Mouse (Mus musculus) ES-E14 (cell line): ENCODE measurements around the gene Ccdc36. TPM values are rescaled to one million over a fixed set of nuclear protein-coding genes. Genes with fewer than 3 reads are reported as not detected.
A peak's percentile ranks its signal among the peaks of the same experiment; 100 is the strongest.

ENCODE experiments used
- DNase-seq: peaks from one replicate; pipeline ENCODE4 v3.0.0-alpha.2; 2013; ENCODE audit warnings: low read depth, low spot score
- H3K27ac ChIP-seq: 2 replicates; pipeline ENCODE4 v1.5.1; 2012; ENCODE audit warnings: low read depth, mild to moderate bottlenecking, low read length, moderate library complexity, mixed read lengths; ENCODE audit not compliant: poor library complexity, insufficient read depth, severe bottlenecking
- H3K36me3 ChIP-seq: 2 replicates; pipeline ENCODE4 v1.6.1; 2012; ENCODE audit warnings: mild to moderate bottlenecking, low read length, moderate library complexity, mixed read lengths; ENCODE audit not compliant: control insufficient read depth, poor library complexity, insufficient read depth, severe bottlenecking
- H3K4me1 ChIP-seq, 2 experiments: fragments of 150-350 bp in 1 of 2; sonication (generic) in 1 of 2; 2 replicates each; pipeline ENCODE4 v1.6.1; 2012; ENCODE audit warnings: low read length in 2 of 2, mild to moderate bottlenecking in 1 of 2, mixed read lengths in 1 of 2; ENCODE audit not compliant: control insufficient read depth in 2 of 2, insufficient read depth in 2 of 2, poor library complexity in 1 of 2
- H3K4me3 ChIP-seq, 2 experiments: fragments of 150-350 bp in 1 of 2; sonication (generic) in 1 of 2; 2 replicates each; pipeline ENCODE4 v1.5.1; 2012; ENCODE audit warnings: low read length in 2 of 2, low read depth in 1 of 2, mild to moderate bottlenecking in 1 of 2, mixed read lengths in 1 of 2; ENCODE audit not compliant: insufficient read depth in 1 of 2, poor library complexity in 1 of 2, severe bottlenecking in 1 of 2
- H3K9ac ChIP-seq: 2 replicates; pipeline ENCODE4 v1.6.1; 2012; ENCODE audit warnings: low read depth, mild to moderate bottlenecking, low read length, mixed read lengths; ENCODE audit not compliant: poor library complexity, insufficient read depth, severe bottlenecking
- H3K9me3 ChIP-seq: fragments of 150-350 bp; sonication (generic); 2 replicates; pipeline ENCODE4 v1.6.1; 2012; ENCODE audit warnings: low read depth, mild to moderate bottlenecking, low read length; ENCODE audit not compliant: control insufficient read depth, insufficient read depth
- CHD2 ChIP-seq: IDR thresholded peaks from 2 replicates; pipeline ENCODE4 v1.6.1; 2014; ENCODE audit warnings: mild to moderate bottlenecking, low read depth, low read length, inconsistent platforms
- HCFC1 ChIP-seq: IDR thresholded peaks from 2 replicates; pipeline ENCODE4 v1.6.1; 2012; ENCODE audit warnings: low read length, inconsistent platforms, borderline replicate concordance; ENCODE audit not compliant: insufficient read depth
- MAFK ChIP-seq: IDR thresholded peaks from 2 replicates; pipeline ENCODE4 v1.6.1; 2014; ENCODE audit warnings: mild to moderate bottlenecking, low read depth, low read length, inconsistent platforms; ENCODE audit not compliant: insufficient read depth
- ZC3H11A ChIP-seq: IDR thresholded peaks from 2 replicates; pipeline ENCODE4 v1.6.1; 2012; ENCODE audit warnings: low read depth, mild to moderate bottlenecking, inconsistent platforms, low read length, borderline replicate concordance
- ZNF384 ChIP-seq: IDR thresholded peaks from 2 replicates; pipeline ENCODE4 v1.6.1; 2012; ENCODE audit warnings: low read depth, low read length, inconsistent platforms
- in situ Hi-C, 2 experiments: fragments of 600-800 bp; cut with MboI; formaldehyde crosslinking; loops; one replicate each; pipeline ENCODE4 v1.15.1; 2025; ENCODE audit warnings: low sequenced_read_pairs in 2 of 2, inconsistent platforms in 1 of 2; ENCODE audit not compliant: unreplicated experiment in 2 of 2
- total RNA-seq: library from RNA; depleted of rRNA; stranded (reverse); fragments of 300-350 nt; gene quantifications from 2 replicates; pipeline ENCODE4 v1.2.3, GENCODE M21; 2012

Ccdc36 gene
- total RNA-seq, 1 experiment, result 1.7 TPM

DNA sequence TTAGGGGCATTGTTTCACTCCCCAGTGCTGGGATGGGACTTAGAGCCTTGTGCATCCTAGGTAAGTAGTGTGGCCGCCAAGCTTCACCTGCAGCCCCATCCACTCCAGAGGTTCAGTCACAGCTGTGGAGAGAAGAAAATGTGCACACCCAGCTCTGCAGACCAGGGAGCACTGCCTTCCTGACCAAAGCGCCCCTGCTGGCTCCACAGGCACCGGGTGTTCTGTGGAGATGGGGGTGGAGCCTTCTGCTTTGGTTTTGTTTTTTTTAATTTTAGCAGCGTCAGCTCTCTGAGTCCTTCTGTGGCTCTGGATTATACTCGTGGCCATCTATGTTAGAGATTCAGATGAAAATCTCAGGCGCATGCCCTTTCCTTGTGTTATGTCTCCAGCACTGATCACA, 39.1 kb downstream of the Ccdc36 start:
- no peak overlapping the region for H3K9ac ChIP-seq
- TF ChIP-seq HCFC1, result no peak
- no peak for TF ChIP-seq ZC3H11A
- no peak for TF ChIP-seq ZNF384
- no peak for TF ChIP-seq CHD2
- TF ChIP-seq MAFK, result no peak
- no peak overlapping the region for H3K27ac ChIP-seq
- DNase-seq, result no peak
- no peak overlapping the region for H3K4me3 ChIP-seq
- peaks cover 2 to 17% of the 10 kb centered on the region in 2 experiments; a peak in 3 of 4 replicates for H3K4me1 ChIP-seq
- in situ Hi-C loops, result no loop called here
- peaks cover 19% of the 10 kb centered on the region for H3K36me3 ChIP-seq
- no peaks in the 10 kb centered on the region for H3K9me3 ChIP-seq

DNA sequence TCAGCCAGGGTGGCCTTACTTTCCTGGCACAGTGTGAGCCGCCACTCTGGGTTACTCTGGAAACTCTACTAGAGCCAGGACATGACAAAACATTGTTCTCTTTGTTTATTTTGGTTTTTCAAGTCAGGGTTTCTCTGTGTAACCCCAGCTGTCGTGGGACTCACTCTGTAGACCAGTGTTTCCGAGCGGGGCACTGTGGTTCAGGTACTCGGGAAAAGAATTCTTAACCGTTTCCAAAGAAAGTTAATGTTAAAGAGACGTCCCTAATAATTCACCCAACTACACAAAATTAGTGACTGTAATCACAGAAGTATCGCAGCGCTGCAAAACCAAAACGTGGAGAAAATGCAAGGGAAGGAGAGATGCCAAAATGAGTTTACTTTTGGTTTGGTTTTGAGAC, 39.7 kb downstream of the Ccdc36 start:
- Histone ChIP-seq H3K27ac (no peak overlapping the region), H3K4me3 (no peak overlapping the region), H3K9me3 (no peaks in the 10 kb centered on the region), H3K36me3 (peaks cover 21% of the 10 kb centered on the region), H3K4me1 (peaks cover 2 to 18% of the 10 kb centered on the region in 2 experiments; a peak in 3 of 4 replicates), H3K9ac (no peak overlapping the region)
- DNase-seq, result no peak
- TF ChIP-seq MAFK, result no peak
- TF ChIP-seq CHD2, result no peak
- TF ChIP-seq ZC3H11A, result no peak
- no peak for TF ChIP-seq ZNF384
- TF ChIP-seq HCFC1, result no peak
- in situ Hi-C loops, result no loop called here

DNA sequence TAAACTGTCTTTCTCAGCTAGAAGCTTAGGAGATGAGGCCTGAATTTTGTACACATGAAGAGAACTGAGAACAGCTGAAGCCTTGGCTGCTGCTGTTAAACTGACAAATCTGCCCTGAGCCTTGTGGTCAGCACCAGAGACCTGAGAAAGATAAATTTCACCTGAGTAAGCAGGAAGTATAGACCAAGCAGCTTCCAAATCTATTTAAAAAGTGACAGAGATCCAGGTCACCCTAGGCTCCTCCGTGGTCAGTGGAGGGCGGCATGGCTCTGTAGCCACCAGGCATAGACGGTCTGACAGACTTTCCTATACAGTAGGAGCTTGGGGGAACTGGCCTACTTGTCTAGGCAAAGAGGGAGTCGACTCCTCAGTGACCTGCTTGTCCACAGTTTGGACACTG, 41.5 kb downstream of the Ccdc36 start:
- Histone ChIP-seq H3K9ac (no peak overlapping the region), H3K9me3 (no peaks in the 10 kb centered on the region), H3K27ac (no peak overlapping the region), H3K4me1 (peaks cover 0 to 15% of the 10 kb centered on the region in 2 experiments; a peak in 2 of 4 replicates), H3K36me3 (peaks cover 23% of the 10 kb centered on the region), H3K4me3 (no peak overlapping the region)
- no peak for DNase-seq
- in situ Hi-C loops, result no loop called here
- TF ChIP-seq ZC3H11A, result no peak

DNA sequence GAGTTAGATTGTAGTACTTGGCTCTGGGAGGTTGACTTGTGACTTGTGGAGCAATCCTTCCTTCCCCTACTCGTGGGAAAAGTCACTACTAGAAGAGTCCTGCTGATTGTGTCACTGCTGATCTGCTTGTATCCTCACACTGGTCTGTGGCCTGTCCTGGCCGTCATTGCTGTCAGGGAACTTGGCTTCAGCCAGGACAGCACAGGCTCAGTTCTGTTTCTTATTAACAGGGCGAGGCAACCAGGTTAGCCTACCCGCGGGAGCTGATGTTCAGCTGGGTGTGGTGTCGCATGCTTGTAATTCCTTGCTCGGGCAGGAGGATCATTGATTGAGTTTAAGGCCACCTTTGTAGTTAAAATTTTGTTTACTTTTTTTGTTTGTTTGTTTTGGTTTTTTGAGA, 43.3 kb downstream of the Ccdc36 start:
- Histone ChIP-seq H3K9ac (no peak overlapping the region), H3K36me3 (peaks cover 29% of the 10 kb centered on the region), H3K27ac (peak overlapping the region; percentile 26; the same call in 1 of the 2 replicates), H3K4me1 (peaks cover 0 to 10% of the 10 kb centered on the region in 2 experiments; a peak in 2 of 4 replicates), H3K9me3 (no peaks in the 10 kb centered on the region), H3K4me3 (no peak overlapping the region)
- DNase-seq, result peak; percentile 21
- in situ Hi-C loops, result no loop called here
- TF ChIP-seq ZC3H11A, result no peak
- no peak for TF ChIP-seq CHD2
- no peak for TF ChIP-seq MAFK
- TF ChIP-seq HCFC1, result no peak
- no peak for TF ChIP-seq ZNF384

DNA sequence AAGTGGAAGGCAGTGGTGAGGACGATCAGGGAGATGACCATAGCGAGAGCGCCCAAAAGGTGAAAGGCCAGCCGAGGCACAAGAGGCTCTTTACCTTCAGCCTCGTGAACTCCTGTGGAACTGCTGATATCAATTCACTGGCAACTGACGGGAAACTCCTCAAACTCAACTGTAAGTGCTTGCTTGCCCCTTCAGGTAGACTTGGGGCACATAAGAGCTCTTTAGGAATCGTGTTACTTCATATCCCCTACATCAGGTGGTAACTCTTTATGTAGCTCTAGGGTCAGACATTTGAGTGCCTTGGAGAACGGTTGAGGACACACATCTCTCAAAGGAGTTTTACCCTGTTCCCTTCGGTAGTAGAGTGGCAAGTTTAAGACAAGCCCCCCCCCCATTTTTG, 46.9 kb downstream of the Ccdc36 start:
- H3K36me3 ChIP-seq, result peaks cover 29% of the 10 kb centered on the region
- H3K9ac ChIP-seq, result no peak overlapping the region
- no peak overlapping the region for H3K4me3 ChIP-seq
- no peak overlapping the region for H3K27ac ChIP-seq
- no peak for DNase-seq
- in situ Hi-C loops, result no loop called here
- TF ChIP-seq ZC3H11A (no peak), ZNF384 (no peak), CHD2 (no peak), MAFK (no peak), HCFC1 (no peak)
- H3K9me3 ChIP-seq, result no peaks in the 10 kb centered on the region
- H3K4me1 ChIP-seq, result peaks cover 0 to 10% of the 10 kb centered on the region in 2 experiments; a peak in 2 of 4 replicates
